Mouse (Mus musculus): Measurements from ENCODE around the gene Amfr. TPM values are rescaled to one million over a fixed set of nuclear protein-coding genes. Genes with fewer than 3 reads are reported as not detected.

Amfr gene
- polyA plus RNA-seq (2015; fragmentation: Nextera tagmentation; extraction: Ambion mirVana) = 60.2 and 66.9 TPM in 2 replicates

- Histone ChIP-seq H3K4me2 (ENCODE audit: low read depth, low read length) (peak within 1 kb of the TSS; percentile 100), H3K4me1 (ENCODE audit: insufficient read depth) (peaks cover 46% of the 10 kb centered on the region), H3K27ac (ENCODE audit: low read depth) (peak within 1 kb of the TSS; percentile 99), H3K4me3 (ENCODE audit: low read depth, low read length) (peak within 1 kb of the TSS; percentile 95), H3K27me3 (ENCODE audit: insufficient read depth, low read length) (no peaks in the 10 kb centered on the region), H3K36me3 (replicated peaks; ENCODE audit: insufficient read depth, low read length) (no peaks in the 10 kb centered on the region), H3K9ac (replicated peaks) (peak within 1 kb of the TSS; percentile 99), H3K9me3 (ENCODE audit: low read length) (no peaks in the 10 kb centered on the region)
- WGBS (ENCODE audit: insufficient replicate concordance) = under 1% methylated on average over 91 of the region's 130 CpGs
- DNase-seq (peak; percentile 85), ATAC-seq (peak; percentile 93)
- TF ChIP-seq EP300 (IDR thresholded peaks at IDR 0.05; ENCODE audit: low read depth) (no peak), CTCF (IDR thresholded peaks at IDR 0.05; ENCODE audit: low read depth) (peak; percentile 19; the same call in 1 of the 2 replicates)
These were observed at the start of gene Amfr for GRCm38 (mm10) chr8:94012013-94012951. Gene Amfr (minus strand): TSS chr8:94012842.

GRCm38 (mm10) chr8:94057157-94057854 lies 44.7 kb upstream of the Amfr start:
- Histone ChIP-seq H3K9ac (replicated peaks) (no peak overlapping the region), H3K36me3 (replicated peaks; ENCODE audit: insufficient read depth, low read length) (peaks cover 40% of the 10 kb centered on the region), H3K4me3 (ENCODE audit: low read depth, low read length) (no peak overlapping the region), H3K4me1 (ENCODE audit: insufficient read depth) (no peaks in the 10 kb centered on the region), H3K9me3 (ENCODE audit: low read length) (no peaks in the 10 kb centered on the region), H3K4me2 (ENCODE audit: low read depth, low read length) (no peak overlapping the region), H3K27ac (ENCODE audit: low read depth) (no peak overlapping the region), H3K27me3 (ENCODE audit: insufficient read depth, low read length) (no peaks in the 10 kb centered on the region)
- no peak for TF ChIP-seq EP300 (IDR thresholded peaks at IDR 0.05; ENCODE audit: low read depth)
- peak; percentile 86 for TF ChIP-seq CTCF (IDR thresholded peaks at IDR 0.05; ENCODE audit: low read depth)
- DNase-seq = peak; percentile 62
- ATAC-seq = no peak
- 66% methylated on average over 6 of the region's 6 CpGs for WGBS (ENCODE audit: insufficient replicate concordance)

DNA sequence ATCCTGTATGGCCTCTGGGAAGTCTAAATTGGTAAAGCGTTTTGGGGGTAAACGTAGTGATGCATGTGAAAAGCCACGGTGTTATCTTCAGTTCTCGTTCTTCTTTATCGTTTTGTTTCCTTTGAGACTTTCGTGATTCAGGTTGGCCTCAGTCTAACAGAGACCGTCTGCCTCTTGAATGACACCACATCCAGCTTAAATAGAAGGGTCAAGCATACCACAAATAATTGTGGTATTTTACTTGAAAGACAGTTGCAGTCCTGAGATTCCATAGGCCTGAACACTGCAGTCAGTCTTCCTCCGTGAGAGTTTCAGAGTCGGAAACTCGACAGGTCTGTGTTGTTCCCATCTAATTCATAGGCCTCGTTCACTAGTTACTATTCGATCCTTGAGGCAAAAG lies 40.1 kb upstream of the Amfr start:
- Histone ChIP-seq H3K9ac (replicated peaks) (no peak overlapping the region), H3K4me1 (ENCODE audit: insufficient read depth) (no peaks in the 10 kb centered on the region), H3K9me3 (ENCODE audit: low read length) (no peaks in the 10 kb centered on the region), H3K4me3 (ENCODE audit: low read depth, low read length) (no peak overlapping the region), H3K27me3 (ENCODE audit: insufficient read depth, low read length) (no peaks in the 10 kb centered on the region), H3K36me3 (replicated peaks; ENCODE audit: insufficient read depth, low read length) (peaks cover 30% of the 10 kb centered on the region), H3K27ac (ENCODE audit: low read depth) (no peak overlapping the region), H3K4me2 (ENCODE audit: low read depth, low read length) (no peak overlapping the region)
- TF ChIP-seq EP300 (IDR thresholded peaks at IDR 0.05; ENCODE audit: low read depth) (no peak), CTCF (IDR thresholded peaks at IDR 0.05; ENCODE audit: low read depth) (no peak)
- DNase-seq (no peak), ATAC-seq (no peak)
- 87% methylated on average over 12 of the region's 12 CpGs for WGBS (ENCODE audit: insufficient replicate concordance)

- H3K27me3 ChIP-seq (ENCODE audit: insufficient read depth, low read length) = no peaks in the 10 kb centered on the region
- WGBS (ENCODE audit: insufficient replicate concordance) = 86% methylated on average over 2 of the region's 2 CpGs
These were observed 35.2 kb upstream of the Amfr start for GRCm38 (mm10) chr8:94047845-94048244.

GRCm38 (mm10) chr8:94037806-94038205 lies 25.2 kb upstream of the Amfr start:
- ATAC-seq (no peak), DNase-seq (no peak)
- Histone ChIP-seq H3K27ac (ENCODE audit: low read depth) (peak overlapping the region; percentile 44), H3K9ac (replicated peaks) (peak overlapping the region; percentile 77), H3K27me3 (ENCODE audit: insufficient read depth, low read length) (no peaks in the 10 kb centered on the region), H3K36me3 (replicated peaks; ENCODE audit: insufficient read depth, low read length) (no peaks in the 10 kb centered on the region), H3K4me3 (ENCODE audit: low read depth, low read length) (peak overlapping the region; percentile 94), H3K4me2 (ENCODE audit: low read depth, low read length) (peak overlapping the region; percentile 81), H3K9me3 (ENCODE audit: low read length) (no peaks in the 10 kb centered on the region), H3K4me1 (ENCODE audit: insufficient read depth) (peaks cover 25% of the 10 kb centered on the region)
- no peak for TF ChIP-seq CTCF (IDR thresholded peaks at IDR 0.05; ENCODE audit: low read depth)
- no peak for TF ChIP-seq EP300 (IDR thresholded peaks at IDR 0.05; ENCODE audit: low read depth)
- 5% methylated on average over 15 of the region's 15 CpGs for WGBS (ENCODE audit: insufficient replicate concordance)

More at GRCm38 (mm10) chr8:94047845-94048244, 35.2 kb upstream of the Amfr start:
- Histone ChIP-seq H3K27ac (ENCODE audit: low read depth) (no peak overlapping the region), H3K4me2 (ENCODE audit: low read depth, low read length) (no peak overlapping the region), H3K4me3 (ENCODE audit: low read depth, low read length) (no peak overlapping the region), H3K9me3 (ENCODE audit: low read length) (no peaks in the 10 kb centered on the region), H3K36me3 (replicated peaks; ENCODE audit: insufficient read depth, low read length) (peaks cover 13% of the 10 kb centered on the region), H3K9ac (replicated peaks) (no peak overlapping the region), H3K4me1 (ENCODE audit: insufficient read depth) (no peaks in the 10 kb centered on the region)
- TF ChIP-seq CTCF (IDR thresholded peaks at IDR 0.05; ENCODE audit: low read depth) = no peak
- no peak for TF ChIP-seq EP300 (IDR thresholded peaks at IDR 0.05; ENCODE audit: low read depth)
- ATAC-seq (no peak), DNase-seq (no peak)
